Mouse (Mus musculus) telencephalon, adult 2 months (tissue): ENCODE data around the gene 6030408B16Rik.

ENCODE experiments used
- DNase-seq: peaks from one replicate; pipeline ENCODE4 v3.0.0-alpha.2; 2011; ENCODE audit warnings: low read depth, low spot score

Gene 6030408B16Rik

DNA sequence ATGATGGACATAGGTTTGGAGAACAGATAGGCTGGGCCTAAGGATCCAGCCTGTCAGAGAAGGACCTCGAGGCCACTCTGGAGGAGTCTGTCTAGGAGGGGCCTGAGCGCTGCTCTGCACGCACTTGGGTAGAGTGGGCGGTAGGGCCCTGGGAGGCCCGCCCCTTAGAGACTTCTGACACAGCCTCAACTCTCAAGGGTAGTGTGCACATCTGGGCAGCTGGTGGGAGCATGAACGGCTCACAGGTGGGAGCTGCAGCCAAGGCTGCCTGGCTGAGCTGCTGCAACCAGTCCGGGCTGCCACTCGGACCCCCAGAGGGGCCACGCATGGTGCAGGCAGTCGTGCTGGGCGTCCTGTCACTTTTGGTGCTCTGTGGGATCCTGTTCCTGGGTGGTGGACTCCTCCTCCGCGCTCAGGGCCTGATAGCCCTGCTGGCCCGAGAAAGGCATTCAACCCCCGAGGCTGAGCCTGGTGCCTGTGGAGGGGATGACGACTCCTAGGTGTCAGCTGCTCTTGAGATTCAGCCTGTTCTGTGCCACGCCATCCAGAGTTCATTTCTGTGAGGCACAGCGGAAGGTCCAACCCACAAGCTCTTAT is at the start of gene 6030408B16Rik:
6030408B16Rik (plus strand) TSS at position 188 of the 597 bp plus-strand sequence.
- no peak for DNase-seq

DNA sequence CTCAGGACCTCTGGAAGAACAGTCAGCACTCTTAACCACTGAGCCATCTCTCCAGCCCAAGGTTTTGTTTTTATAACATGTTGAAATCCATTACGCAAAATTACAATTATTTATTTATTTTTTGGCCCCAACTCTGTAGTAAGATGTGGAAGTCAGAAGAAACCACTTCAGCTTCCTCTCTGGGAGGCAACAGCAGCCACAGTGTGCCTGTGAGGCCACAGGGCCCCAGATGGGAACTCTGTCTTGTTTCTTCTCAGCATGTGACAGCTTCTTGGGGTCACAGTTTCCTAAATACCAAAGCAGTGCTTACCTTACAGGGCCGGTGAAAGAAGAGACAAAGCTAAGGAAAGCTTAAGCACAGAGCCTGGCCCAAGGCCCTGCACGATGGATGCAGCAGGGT is 49.0 kb upstream of the 6030408B16Rik start:
- no peak for DNase-seq

DNA sequence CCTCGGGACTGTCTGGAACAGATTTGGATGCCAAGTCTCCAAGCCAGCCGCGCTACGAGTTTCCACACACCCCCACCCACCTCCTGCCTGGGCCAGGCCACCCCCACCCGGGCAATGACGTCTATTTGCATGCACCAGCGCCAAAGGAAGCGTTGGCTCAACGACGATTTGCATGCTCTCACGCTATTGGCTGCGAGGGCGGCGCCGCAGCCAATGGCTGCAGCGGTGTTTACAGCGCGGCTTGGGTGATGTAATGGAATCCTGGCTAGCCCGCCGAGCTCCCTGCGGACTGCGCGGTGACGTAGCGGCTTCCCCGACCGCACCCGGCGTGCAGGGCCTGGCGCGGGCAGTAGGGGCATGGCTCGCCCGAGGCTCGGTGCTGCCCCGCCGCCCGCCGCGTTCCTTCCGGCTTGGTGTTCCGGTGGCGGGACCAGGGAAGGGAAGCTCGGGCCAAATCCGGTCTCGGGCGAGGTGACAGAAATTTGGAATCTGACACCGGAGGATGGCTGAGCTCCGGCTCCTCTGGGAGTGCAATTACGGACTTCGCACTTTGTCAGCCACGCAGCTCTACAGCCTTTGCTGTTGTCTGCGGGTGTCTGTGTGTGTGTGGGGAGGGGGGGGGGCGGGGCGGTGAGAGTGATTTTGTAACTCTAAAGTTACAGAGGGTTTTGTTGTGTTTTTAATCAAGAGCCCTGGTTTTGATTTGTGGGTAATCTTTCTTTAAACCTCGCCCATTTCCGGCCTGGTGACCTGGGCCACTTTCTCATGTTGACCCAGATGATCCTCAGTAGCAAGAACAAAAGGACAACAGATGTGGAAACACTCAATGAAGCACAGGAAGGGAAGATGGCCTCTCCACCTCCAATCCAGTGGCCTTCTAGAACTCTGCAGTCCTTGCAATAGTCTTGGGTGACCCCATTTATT is 46.5 kb upstream of the 6030408B16Rik start:
- peak; percentile 97 for DNase-seq

DNA sequence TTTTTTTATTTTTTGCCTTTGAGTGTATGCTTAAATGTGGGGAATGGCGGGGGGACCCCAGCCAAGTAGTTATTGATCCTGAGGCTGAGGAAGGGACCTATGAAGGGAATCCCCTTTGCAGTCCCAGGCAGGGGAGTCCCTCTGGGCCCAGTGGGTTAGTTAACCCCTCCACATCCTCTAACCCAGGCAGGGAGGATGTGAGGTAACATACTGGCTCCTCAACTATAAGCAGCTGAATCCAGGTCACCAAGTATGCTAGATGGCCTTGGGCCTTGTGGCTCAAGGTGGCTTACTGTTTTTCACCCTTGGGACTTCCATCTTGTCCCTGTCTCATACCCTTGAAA is 45.9 kb upstream of the 6030408B16Rik start:
- DNase-seq = no peak

- DNase-seq = no peak
These were observed 44.8 kb upstream of the 6030408B16Rik start for GRCm38 (mm10) chr15:101248029-101248710.

GRCm38 (mm10) chr15:101250220-101250800 is 42.7 kb upstream of the 6030408B16Rik start:
- DNase-seq = no peak

GRCm38 (mm10) chr15:101251930-101252329 is 41.1 kb upstream of the 6030408B16Rik start:
- no peak for DNase-seq

DNA sequence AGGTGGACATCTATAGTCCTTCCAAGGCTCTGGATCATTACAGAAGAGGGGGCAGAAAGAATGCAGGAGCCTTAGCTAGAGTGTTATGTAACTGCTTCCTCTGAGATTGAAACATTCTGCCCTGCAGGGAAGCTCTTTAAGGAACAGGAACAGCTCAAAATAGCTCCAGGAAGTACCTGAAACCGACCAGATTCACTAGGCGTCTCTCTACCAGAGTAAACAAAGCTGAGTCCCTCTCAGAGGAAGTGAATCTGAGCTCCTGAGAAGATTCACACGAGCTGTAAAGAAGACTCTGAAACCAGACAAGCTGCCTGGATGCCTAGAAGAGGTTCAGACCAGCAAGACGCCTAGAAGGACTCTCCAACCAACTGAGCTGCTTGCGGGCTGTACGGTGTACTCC is 40.4 kb upstream of the 6030408B16Rik start:
- DNase-seq = no peak

GRCm38 (mm10) chr15:101253563-101253885 is 39.5 kb upstream of the 6030408B16Rik start:
- DNase-seq = no peak

- no peak for DNase-seq
These were observed 38.9 kb upstream of the 6030408B16Rik start, which contains the start of gene Nr4a1 for GRCm38 (mm10) chr15:101253886-101254795. Nr4a1 (plus strand) TSS chr15:101254269.

GRCm38 (mm10) chr15:101255842-101256462 is 37.1 kb upstream of the 6030408B16Rik start:
- no peak for DNase-seq

- DNase-seq = no peak
These were observed 36.4 kb upstream of the 6030408B16Rik start for GRCm38 (mm10) chr15:101256463-101257206.

DNA sequence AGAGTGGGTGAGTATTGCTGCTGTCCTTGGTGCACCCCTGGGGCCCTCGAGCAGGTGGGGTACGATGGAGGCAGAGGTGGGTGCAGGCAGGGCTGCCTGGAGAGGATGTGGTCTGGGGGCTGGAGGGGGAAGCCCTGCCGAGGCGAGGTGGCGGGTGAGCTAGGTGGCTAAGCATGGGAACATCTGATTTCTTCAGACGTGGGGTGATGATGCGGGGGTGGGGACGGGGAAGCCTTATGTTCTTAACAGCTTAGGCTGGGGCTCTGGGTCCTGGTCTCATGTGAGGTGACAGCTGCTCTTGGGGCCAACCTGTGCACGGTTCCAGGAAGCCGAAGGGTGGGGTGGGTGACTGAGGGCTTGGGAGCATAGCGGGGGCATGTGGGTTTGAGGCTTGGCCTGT is 34.6 kb upstream of the 6030408B16Rik start:
- no peak for DNase-seq

- no peak for DNase-seq
These were observed 33.1 kb upstream of the 6030408B16Rik start for GRCm38 (mm10) chr15:101259922-101260321.

DNA sequence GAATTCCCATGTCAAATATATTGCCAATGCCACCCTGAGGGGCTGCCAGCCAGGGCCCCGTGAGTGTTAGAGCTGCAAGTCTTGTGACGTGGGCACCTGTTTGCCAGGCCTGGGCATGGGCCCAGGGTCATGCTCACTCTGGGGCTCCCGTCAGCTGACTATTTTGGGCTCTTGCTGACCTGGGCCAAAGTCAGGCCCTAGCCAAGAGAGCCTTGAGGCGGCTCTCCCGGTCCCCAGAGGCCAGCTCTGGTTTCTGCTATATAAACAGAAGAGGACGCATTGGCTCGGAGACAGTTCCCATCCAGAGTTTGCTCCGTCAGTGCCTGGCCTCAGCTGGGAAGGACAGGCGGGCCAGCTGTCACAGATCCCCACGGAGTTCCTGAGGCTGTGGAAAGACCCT is 32.6 kb upstream of the 6030408B16Rik start:
- DNase-seq = no peak

GRCm38 (mm10) chr15:101260874-101261622 is 32.0 kb upstream of the 6030408B16Rik start:
- DNase-seq = peak; percentile 60

- DNase-seq = no peak
These were observed 30.5 kb upstream of the 6030408B16Rik start for GRCm38 (mm10) chr15:101262502-101262901.

DNA sequence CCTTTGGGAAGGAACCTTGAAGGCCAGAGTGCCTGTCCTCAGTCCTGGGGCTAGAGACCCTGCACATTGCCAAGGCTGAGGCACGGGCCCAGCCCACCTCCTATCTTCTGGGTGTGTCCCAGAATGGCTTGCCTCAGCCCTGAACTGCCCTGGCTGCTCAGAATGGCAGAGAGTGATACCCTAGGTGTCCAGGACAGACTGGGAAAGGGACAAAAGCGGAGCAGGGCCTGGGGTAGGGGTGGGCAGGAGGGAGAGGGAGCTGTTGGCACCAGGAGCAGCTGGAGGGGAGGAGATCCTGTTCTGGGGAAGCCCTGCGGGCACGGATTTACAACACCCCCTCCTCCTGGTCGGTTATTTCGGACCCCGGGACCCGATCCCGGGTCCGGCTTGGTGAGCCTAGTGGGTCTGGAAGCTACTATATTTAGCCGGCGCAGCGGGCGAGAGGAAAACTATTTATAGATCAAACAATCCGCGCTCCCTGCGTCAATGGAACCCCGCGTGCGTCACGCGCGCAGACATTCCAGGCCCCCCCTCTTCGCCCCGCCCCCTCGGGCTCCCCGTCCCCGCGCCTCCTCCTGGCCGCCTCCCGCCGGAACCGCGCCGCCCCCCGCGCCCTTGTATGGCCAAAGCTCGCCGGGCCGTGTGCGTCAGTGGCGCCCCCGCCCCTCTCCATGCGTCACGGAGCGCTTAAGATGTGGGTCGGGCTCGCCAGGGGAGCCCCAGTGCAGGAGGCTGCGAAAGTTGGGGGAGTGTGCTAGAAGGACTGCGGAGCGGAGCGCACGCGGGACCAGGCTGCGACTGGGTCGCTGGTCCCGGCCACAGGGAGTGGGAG is 26.7 kb upstream of the 6030408B16Rik start:
- DNase-seq = peak; percentile 85
